Mouse (Mus musculus) limb, embryonic 12.5 days (tissue): ENCODE measurements around the gene Rasal3. TPM values are rescaled to one million over a fixed set of nuclear protein-coding genes. Genes with fewer than 3 reads are reported as not detected.

ENCODE experiments used
- ATAC-seq: fragments of 200-750 bp; cut with Nextera tagmentation; 2 replicates; pipeline ENCODE4 v1.8.0; 2017; ENCODE audit warnings: low read depth, moderate TSS enrichment; ENCODE audit not compliant: insufficient number of reproducible peaks, insufficient read depth, low FRiP score, low TSS enrichment
- H3K27ac ChIP-seq: fragments of 300-500 bp; sonication (generic); 2 replicates; pipeline ENCODE4 v1.5.1; 2016; ENCODE audit warnings: mild to moderate bottlenecking, moderate library complexity
- H3K27me3 ChIP-seq: fragments of 300-500 bp; sonication (generic); 2 replicates; pipeline ENCODE4 v1.6.1; 2016; ENCODE audit warnings: mild to moderate bottlenecking, moderate library complexity
- H3K36me3 ChIP-seq: fragments of 300-500 bp; sonication (generic); 2 replicates; pipeline ENCODE4 v1.6.1; 2016; ENCODE audit warnings: mild to moderate bottlenecking, moderate library complexity
- H3K4me1 ChIP-seq: fragments of 300-500 bp; sonication (generic); replicated peaks from 2 replicates; pipeline ENCODE4 v1.6.1; 2016
- H3K4me2 ChIP-seq: fragments of 300-500 bp; sonication (generic); 2 replicates; pipeline ENCODE4 v1.6.1; 2016; ENCODE audit warnings: mild to moderate bottlenecking, moderate library complexity
- H3K4me3 ChIP-seq: fragments of 300-500 bp; sonication (generic); replicated peaks from 2 replicates; pipeline ENCODE4 v1.5.1; 2016; ENCODE audit warnings: mild to moderate bottlenecking
- H3K9ac ChIP-seq: fragments of 300-500 bp; sonication (generic); replicated peaks from 2 replicates; pipeline ENCODE4 v1.6.1; 2016; ENCODE audit warnings: mild to moderate bottlenecking, moderate library complexity
- H3K9me3 ChIP-seq: fragments of 300-500 bp; sonication (generic); 2 replicates; pipeline ENCODE4 v1.6.1; 2016; ENCODE audit warnings: mild to moderate bottlenecking, moderate library complexity
- WGBS: fragments of 180-500 bp; shearing (Covaris S2); methylation state at CpG from one replicate; pipeline ENCODE4 v1.1.7; 2016; 5-methylcytosine and 5-hydroxymethylcytosine counted together
- polyA plus RNA-seq: library from polyadenylated mRNA; unstranded; fragments of >200 nt; fragmentation: Nextera tagmentation; extraction: Ambion mirVana; gene quantifications from 2 replicates; pipeline ENCODE4 v1.2.1, GENCODE M21; 2016

Rasal3 gene
- polyA plus RNA-seq, 1 experiment from 2014 or later, result 1.1 TPM

DNA sequence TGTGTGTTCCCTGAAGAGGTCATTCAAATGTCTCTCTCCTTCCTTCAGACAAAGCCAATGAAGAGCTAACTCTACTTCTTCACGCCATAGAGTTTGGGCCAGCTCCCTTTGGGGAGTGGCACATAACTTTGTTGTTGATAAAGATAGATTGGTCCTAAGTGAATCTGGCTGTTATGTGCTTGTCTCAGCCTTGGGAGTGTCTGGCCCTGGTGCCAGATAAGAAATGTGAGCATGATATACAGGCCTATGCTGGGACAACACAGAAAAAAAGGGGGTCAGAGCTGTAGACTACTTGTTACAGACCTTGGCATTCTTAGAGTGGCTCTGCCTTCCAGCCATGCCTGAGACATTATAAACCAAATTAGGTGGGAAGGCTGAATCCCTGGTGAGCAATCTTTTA, 38.1 kb downstream of the Rasal3 start:
- 83% methylated on average over 1 of the region's 1 CpGs for WGBS
- no peak for ATAC-seq
- Histone ChIP-seq H3K4me2 (peak overlapping the region; percentile 52), H3K4me1 (peaks cover 22% of the 10 kb centered on the region), H3K9ac (no peak overlapping the region; the same call in 1 of the 2 replicates), H3K27ac (0 out of 2 replicates have a peak overlapping the region, but pooled peaks have one; percentile 66), H3K36me3 (peaks cover 26% of the 10 kb centered on the region), H3K9me3 (no peaks in the 10 kb centered on the region), H3K4me3 (0 out of 2 replicates have a peak overlapping the region, but pooled peaks have one; percentile 88), H3K27me3 (no peaks in the 10 kb centered on the region)

DNA sequence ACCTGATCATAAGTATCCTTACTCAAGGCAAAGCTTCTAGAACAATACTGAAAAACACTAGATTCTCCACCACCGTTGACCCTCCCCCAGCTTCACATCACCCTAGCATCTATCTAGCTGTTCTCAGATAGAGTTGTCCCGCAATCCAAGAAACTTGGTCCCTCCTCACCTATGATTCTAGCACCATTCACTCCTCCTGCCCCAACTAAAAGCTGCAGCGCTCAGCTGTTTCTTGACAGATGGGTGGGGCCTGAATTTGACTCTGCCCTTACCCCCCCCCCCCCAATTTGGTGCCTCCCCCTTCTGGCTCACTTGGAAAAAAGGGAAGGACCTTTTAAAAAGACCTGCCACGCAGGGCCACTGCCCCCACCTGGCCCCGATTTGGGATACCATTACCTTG, 38.5 kb downstream of the Rasal3 start:
- 49% methylated on average over 5 of the region's 5 CpGs for WGBS
- Histone ChIP-seq H3K27me3 (no peaks in the 10 kb centered on the region), H3K4me3 (peak overlapping the region; percentile 88), H3K9ac (no peak overlapping the region; the same call in none of the 2 replicates), H3K4me2 (peak overlapping the region; percentile 52), H3K4me1 (peaks cover 22% of the 10 kb centered on the region), H3K27ac (peak overlapping the region; percentile 66; the same call in 1 of the 2 replicates), H3K36me3 (peaks cover 31% of the 10 kb centered on the region), H3K9me3 (no peaks in the 10 kb centered on the region)
- ATAC-seq, result no peak

DNA sequence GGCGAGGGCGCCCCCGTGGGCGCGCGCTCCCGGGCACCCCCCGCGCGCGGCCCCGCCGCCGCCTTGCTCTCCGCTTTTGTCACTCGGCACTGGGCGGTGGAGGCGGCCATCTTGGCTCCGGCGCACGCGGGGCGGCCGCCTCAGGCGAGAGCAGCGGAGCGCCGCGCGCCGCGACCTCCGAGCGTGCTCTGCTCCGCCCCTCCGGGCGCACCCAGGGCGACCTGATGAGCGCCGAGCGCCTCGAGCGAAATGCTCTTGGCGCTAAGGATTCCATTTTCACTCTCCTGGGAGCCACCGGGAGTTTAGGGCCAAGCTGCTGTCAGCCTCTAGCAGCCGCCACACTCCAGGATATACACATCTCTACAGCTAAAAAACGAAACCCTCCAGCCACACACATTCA, 39.1 kb downstream of the Rasal3 start:
- Histone ChIP-seq H3K4me2 (peak overlapping the region; percentile 52), H3K4me3 (peak overlapping the region; percentile 88), H3K9ac (peak overlapping the region; percentile 96), H3K9me3 (no peaks in the 10 kb centered on the region), H3K27me3 (no peaks in the 10 kb centered on the region), H3K4me1 (peaks cover 22% of the 10 kb centered on the region), H3K27ac (peak overlapping the region; percentile 66), H3K36me3 (peaks cover 36% of the 10 kb centered on the region)
- peak; percentile 82 for ATAC-seq
- 1% methylated on average over 39 of the region's 47 CpGs for WGBS

DNA sequence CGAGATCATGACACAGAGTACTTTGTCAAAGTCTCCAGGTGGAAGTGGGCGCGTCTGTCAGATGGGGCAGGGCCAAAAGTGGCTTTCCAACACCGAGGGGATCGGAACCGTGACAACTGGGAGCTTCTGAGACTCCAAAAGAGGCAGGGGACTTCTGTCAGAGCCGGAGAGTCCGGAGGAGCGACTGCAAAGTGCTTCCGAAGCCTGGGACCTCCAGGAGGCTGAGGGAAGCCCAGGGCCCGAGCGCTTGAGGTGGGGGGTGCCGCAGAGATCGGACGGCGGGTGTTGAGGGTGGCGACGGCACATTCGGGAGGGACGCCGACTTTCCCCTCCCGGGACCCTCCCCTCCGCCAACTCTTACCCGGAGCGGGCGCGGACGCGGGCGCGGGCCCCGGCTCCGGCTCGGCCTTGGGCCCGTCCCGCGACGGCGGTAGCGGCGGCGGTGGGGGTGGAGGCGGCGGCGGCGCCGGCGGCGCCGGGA, 39.5 kb downstream of the Rasal3 start:
- Histone ChIP-seq H3K4me1 (peaks cover 22% of the 10 kb centered on the region), H3K9ac (peak overlapping the region; percentile 96), H3K36me3 (peaks cover 41% of the 10 kb centered on the region), H3K4me2 (peak overlapping the region; percentile 86), H3K4me3 (peak overlapping the region; percentile 88), H3K27ac (peak overlapping the region; percentile 66; the same call in 1 of the 2 replicates), H3K9me3 (no peaks in the 10 kb centered on the region), H3K27me3 (no peaks in the 10 kb centered on the region)
- under 1% methylated on average over 22 of the region's 50 CpGs for WGBS
- peak; percentile 18 for ATAC-seq

DNA sequence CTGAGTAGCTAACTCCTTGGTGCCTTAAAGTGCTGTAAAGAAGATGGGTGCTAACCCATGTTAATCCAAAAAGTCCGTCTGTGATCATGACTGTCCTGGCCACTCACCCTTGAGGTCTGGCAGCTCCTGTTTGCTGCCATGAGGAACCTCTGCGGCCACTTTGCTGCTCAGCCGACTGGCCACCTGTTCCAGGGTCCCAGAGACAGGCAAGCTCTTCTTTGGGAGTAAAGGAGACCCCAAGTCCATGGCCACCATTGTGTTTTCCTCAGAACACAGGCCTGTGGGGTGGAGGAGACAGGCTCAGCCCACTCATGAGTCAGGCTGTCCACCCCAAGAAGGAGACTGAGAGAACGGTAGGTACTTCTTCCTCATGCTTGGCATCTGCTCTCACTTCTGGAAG, 40.7 kb downstream of the Rasal3 start:
- 72% methylated on average over 4 of the region's 4 CpGs for WGBS
- peak overlapping the region; percentile 12; the same call in 1 of the 2 replicates for H3K9ac ChIP-seq
- H3K9me3 ChIP-seq, result no peaks in the 10 kb centered on the region
- peak overlapping the region; percentile 88 for H3K4me3 ChIP-seq
- H3K36me3 ChIP-seq, result peaks cover 52% of the 10 kb centered on the region
- H3K4me2 ChIP-seq, result peak overlapping the region; percentile 86
- H3K4me1 ChIP-seq, result peaks cover 22% of the 10 kb centered on the region
- H3K27ac ChIP-seq, result no peak overlapping the region
- no peaks in the 10 kb centered on the region for H3K27me3 ChIP-seq
- ATAC-seq, result no peak

DNA sequence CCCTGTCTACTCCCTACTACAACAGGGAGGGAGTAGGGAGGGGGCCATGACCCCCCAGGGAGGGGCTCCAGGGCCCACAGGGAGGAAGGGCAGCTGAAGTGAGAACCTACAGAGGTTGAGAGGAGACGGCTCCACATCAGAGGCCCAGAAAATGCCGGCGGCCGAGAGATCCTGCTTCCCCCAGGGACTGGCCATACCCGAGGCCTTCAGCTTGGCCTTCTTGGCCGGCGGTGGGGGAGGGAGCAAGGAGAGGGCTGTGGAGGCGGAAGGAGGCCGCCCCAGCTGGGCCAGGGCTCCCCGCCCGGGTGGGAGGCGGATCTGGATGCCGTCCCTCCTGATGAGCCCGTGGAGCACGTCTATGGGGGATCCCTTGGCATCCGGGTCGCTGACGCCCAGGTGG, 43.5 kb downstream of the Rasal3 start:
- Histone ChIP-seq H3K9ac (no peak overlapping the region), H3K9me3 (no peaks in the 10 kb centered on the region), H3K4me2 (no peak overlapping the region), H3K27me3 (no peaks in the 10 kb centered on the region), H3K27ac (no peak overlapping the region), H3K4me3 (no peak overlapping the region), H3K4me1 (peaks cover 16% of the 10 kb centered on the region), H3K36me3 (peaks cover 80% of the 10 kb centered on the region)
- WGBS, result 90% methylated on average over 18 of the region's 18 CpGs
- ATAC-seq, result no peak

DNA sequence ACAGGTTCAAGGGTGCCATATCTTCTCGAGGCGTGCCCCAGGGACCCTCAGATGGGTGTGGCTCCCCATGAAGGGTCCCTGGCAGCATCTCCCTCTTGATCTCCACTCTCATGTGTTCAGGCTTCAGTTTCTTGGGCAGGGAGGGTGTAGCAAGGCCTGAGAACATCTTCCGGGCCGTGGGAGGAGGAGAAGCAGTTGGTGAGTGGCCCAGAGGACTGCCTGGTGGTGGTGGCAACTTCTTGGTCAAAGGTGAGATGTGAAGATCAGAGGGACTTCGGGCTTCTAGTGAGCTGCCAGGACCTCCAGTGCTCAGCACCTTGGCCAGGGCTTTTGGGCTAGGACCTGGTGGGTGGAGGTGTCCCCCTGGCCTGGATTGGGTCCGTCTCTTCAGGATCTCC, 44.4 kb downstream of the Rasal3 start:
- Histone ChIP-seq H3K4me3 (no peak overlapping the region), H3K4me2 (no peak overlapping the region), H3K27ac (no peak overlapping the region), H3K4me1 (peaks cover 11% of the 10 kb centered on the region), H3K27me3 (no peaks in the 10 kb centered on the region), H3K9me3 (no peaks in the 10 kb centered on the region), H3K9ac (no peak overlapping the region), H3K36me3 (peaks cover 90% of the 10 kb centered on the region)
- no peak for ATAC-seq
- WGBS, result 90% methylated on average over 6 of the region's 6 CpGs

DNA sequence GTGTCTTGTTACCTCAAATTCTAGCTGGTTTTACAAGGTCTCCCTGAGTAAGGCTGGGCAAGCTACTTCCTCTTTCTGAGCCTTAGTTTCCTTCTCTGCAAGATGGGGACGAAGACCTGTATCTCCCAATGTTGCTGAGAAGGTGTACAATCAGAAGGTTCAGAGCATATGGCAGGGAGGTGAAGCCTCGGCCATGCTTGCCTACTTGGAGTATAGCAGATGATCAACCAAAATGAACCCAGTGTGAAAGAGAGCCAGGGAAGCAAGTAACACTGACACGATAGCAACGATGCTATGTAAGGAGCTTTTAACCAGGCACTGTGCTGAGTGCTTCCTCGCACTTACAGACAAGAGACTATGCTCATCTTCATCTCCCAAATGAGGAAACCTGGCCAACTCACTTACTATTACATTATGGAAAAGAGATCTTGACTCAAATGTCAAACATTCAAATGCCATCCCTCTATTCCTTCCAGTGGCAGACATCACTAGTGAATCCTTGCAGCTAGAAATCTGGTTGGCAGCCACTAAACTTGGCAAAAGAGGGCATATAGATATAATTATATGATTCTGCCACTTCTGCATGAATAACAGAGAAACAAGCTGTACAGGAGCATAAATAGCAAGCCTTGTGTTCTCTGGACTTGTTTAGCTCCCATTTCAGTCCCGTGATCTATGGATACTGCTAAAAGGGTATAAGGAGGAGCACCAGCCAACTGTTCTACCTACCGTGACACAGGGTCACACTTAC, 45.0 kb downstream of the Rasal3 start:
- 92% methylated on average over 7 of the region's 7 CpGs for WGBS

DNA sequence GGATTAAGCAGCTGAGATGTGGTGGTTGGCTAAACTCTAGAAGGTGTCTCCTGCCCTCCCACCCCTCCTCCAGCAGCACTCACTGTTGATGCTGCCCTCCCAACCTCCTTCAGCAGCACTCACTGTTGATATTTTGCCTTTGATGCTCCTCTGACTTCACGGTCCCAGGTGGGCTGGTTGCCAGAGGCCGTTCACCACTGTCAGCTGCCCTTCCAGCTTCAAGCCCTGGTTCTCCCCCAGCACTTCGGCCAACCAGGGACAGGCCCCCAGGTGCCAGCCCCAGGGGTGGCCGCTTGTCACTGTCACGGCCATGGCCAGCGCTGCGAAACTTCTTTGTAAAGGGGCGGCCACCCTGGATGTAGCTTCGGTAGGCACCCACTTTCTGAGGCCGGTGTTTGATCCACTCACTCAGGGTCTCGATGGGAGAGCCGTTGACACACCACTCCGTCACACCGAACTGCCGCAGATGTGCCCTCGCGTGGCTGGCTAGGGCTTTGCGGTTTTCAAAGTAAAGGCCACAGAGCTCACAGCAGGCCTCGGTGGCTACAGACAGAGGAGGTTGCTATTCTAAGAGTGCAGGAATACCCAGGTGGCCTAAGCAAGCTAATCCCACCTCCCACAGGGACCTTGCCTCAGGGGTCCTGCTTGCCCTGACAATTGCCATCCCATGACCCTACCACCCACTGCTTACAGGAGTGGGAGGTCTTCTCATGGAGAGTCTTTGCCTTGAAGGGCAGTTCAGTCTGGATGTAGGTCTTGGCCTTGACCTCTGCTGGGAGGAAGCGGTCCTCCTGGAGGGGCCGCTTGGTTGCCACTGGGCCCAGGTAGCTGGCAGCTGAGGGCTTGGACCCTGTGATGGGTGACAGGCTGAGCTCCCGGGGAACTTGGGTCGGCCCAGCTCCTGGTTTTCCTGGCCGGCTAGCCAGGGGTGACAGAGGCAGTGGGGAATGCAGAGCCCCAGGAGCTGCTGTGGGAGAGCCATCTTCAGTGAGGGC, 46.3 kb downstream of the Rasal3 start:
- H3K27me3 ChIP-seq, result no peaks in the 10 kb centered on the region
- H3K9ac ChIP-seq, result no peak overlapping the region
- no peaks in the 10 kb centered on the region for H3K9me3 ChIP-seq
- H3K27ac ChIP-seq, result no peak overlapping the region
- WGBS, result 88% methylated on average over 24 of the region's 24 CpGs
- ATAC-seq, result no peak
- peaks cover 93% of the 10 kb centered on the region for H3K36me3 ChIP-seq
- no peaks in the 10 kb centered on the region; the same call in 1 of the 2 replicates for H3K4me1 ChIP-seq
- H3K4me2 ChIP-seq, result no peak overlapping the region
- no peak overlapping the region for H3K4me3 ChIP-seq

More for the DNA sequence above, 45.0 kb downstream of the Rasal3 start:
- Histone ChIP-seq H3K27ac (no peak overlapping the region), H3K36me3 (peaks cover 96% of the 10 kb centered on the region), H3K27me3 (no peaks in the 10 kb centered on the region), H3K4me3 (no peak overlapping the region), H3K4me2 (no peak overlapping the region), H3K9me3 (no peaks in the 10 kb centered on the region), H3K9ac (no peak overlapping the region), H3K4me1 (peaks cover 10% of the 10 kb centered on the region)
- no peak for ATAC-seq

DNA sequence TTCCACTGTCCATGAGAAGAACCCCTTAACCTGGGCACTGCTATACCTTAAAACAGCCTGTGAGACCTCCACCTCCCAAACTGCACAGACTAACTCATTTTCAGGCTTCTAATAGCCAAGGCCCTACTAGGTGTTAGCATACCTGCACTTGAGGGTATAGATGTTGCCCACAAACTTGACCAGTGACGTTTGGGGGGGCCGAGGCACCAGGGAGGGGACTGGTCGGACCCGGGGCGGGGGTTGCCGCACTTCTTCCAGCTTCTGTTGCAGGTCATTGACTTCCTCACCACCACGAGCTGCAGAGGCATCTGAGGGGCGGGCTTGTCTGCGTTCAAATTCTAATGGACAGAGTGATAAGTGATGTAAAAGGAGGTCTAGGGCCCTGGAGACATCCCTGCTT, 47.1 kb downstream of the Rasal3 start:
- H3K27me3 ChIP-seq, result no peaks in the 10 kb centered on the region
- no peak overlapping the region for H3K9ac ChIP-seq
- peaks cover 85% of the 10 kb centered on the region for H3K36me3 ChIP-seq
- H3K4me3 ChIP-seq, result no peak overlapping the region
- no peak overlapping the region for H3K27ac ChIP-seq
- ATAC-seq, result no peak
- no peaks in the 10 kb centered on the region for H3K9me3 ChIP-seq
- no peak overlapping the region for H3K4me2 ChIP-seq
- no peaks in the 10 kb centered on the region for H3K4me1 ChIP-seq
- 92% methylated on average over 9 of the region's 9 CpGs for WGBS

DNA sequence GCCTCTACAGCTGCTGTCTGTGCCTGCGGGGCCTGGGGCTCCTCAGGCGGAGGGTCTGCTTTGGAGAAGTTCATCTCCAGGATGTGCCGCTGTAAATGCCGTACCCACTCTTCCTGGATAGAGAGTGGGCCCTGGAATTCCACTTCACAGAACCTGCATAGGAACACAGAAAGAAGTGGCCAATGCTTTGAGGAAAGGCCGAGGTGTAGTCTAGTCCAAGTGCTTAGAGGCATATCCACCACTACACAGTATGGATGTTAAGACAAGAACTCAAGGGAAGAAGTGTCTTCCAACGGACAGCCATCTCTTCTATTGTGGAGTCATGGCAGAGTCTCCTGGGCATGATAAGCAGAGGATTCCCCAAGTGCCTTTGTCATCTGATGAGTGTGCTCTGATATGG, 48.4 kb downstream of the Rasal3 start:
- no peaks in the 10 kb centered on the region for H3K4me1 ChIP-seq
- WGBS, result 92% methylated on average over 6 of the region's 6 CpGs

More for the DNA sequence above, 48.4 kb downstream of the Rasal3 start:
- H3K9ac ChIP-seq, result no peak overlapping the region
- H3K4me2 ChIP-seq, result no peak overlapping the region
- H3K36me3 ChIP-seq, result peaks cover 73% of the 10 kb centered on the region
- H3K27me3 ChIP-seq, result no peaks in the 10 kb centered on the region
- no peak overlapping the region for H3K27ac ChIP-seq
- no peaks in the 10 kb centered on the region for H3K9me3 ChIP-seq
- ATAC-seq, result no peak
- no peak overlapping the region for H3K4me3 ChIP-seq
